Mouse (Mus musculus) heart, embryonic 16.5 days (tissue): Measurements from ENCODE around the gene Bach2. TPM values are rescaled to one million over a fixed set of nuclear protein-coding genes. Genes with fewer than 3 reads are reported as not detected.

Experiments used
- ATAC-seq: fragments of 200-750 bp; cut with Nextera tagmentation; replicated peaks from 2 replicates; pipeline ENCODE4 v1.8.0; 2017; ENCODE audit warnings: moderate number of reproducible peaks; ENCODE audit not compliant: insufficient read depth, low FRiP score; ENCODE audit errors: extremely low read depth
- H3K27ac ChIP-seq: fragments of 300-500 bp; sonication (generic); 2 replicates; pipeline ENCODE4 v1.5.1; 2014; ENCODE audit warnings: mild to moderate bottlenecking, low read length, control low read depth, moderate library complexity
- H3K27me3 ChIP-seq: fragments of 300-500 bp; sonication (generic); 2 replicates; pipeline ENCODE4 v1.6.1; 2014; ENCODE audit warnings: low read length, mixed read lengths; ENCODE audit not compliant: control insufficient read depth, insufficient read depth
- H3K36me3 ChIP-seq: fragments of 300-500 bp; sonication (generic); 2 replicates; pipeline ENCODE4 v1.6.1; 2014; ENCODE audit not compliant: control insufficient read depth, insufficient read depth
- H3K4me1 ChIP-seq: fragments of 300-500 bp; sonication (generic); 2 replicates; pipeline ENCODE4 v1.6.1; 2014; ENCODE audit warnings: low read length, mixed read lengths; ENCODE audit not compliant: control insufficient read depth, insufficient read depth
- H3K4me2 ChIP-seq: fragments of 300-500 bp; sonication (generic); 2 replicates; pipeline ENCODE4 v1.6.1; 2014; ENCODE audit warnings: low read depth, mild to moderate bottlenecking, control low read depth, low read length
- H3K4me3 ChIP-seq: fragments of 300-500 bp; sonication (generic); 2 replicates; pipeline ENCODE4 v1.5.1; 2014; ENCODE audit warnings: mild to moderate bottlenecking, control low read depth, low read length
- H3K9ac ChIP-seq: fragments of 300-500 bp; sonication (generic); 2 replicates; pipeline ENCODE4 v1.6.1; 2014; ENCODE audit warnings: low read length, control low read depth
- H3K9me3 ChIP-seq: fragments of 300-500 bp; sonication (generic); replicated peaks from 2 replicates; pipeline ENCODE4 v1.6.1; 2016; ENCODE audit warnings: low read length; ENCODE audit not compliant: control insufficient read depth
- WGBS: fragments of 180-500 bp; shearing (Covaris S2); extraction: QIAGEN DNeasy Blood & Tissue Kit; methylation state at CpG from one replicate; pipeline ENCODE4 v1.1.7; 2014; 5-methylcytosine and 5-hydroxymethylcytosine counted together
- polyA plus RNA-seq: library from polyadenylated mRNA; unstranded; fragments of >200 nt; fragmentation: Nextera tagmentation; extraction: Ambion mirVana; gene quantifications from 2 replicates; pipeline ENCODE4 v1.2.1, GENCODE M21; 2015

Bach2 gene
- polyA plus RNA-seq, 1 experiment from 2014 or later, result 5.0 TPM

- Histone ChIP-seq H3K9me3 (no peaks in the 10 kb centered on the region), H3K9ac (no peak overlapping the region), H3K27ac (no peak overlapping the region), H3K27me3 (peaks cover 4% of the 10 kb centered on the region), H3K4me2 (no peak overlapping the region), H3K4me3 (no peak overlapping the region), H3K36me3 (no peaks in the 10 kb centered on the region), H3K4me1 (no peaks in the 10 kb centered on the region)
- no peak for ATAC-seq
- WGBS, result 74% methylated on average over 4 of the region's 4 CpGs
These were observed 20.2 kb upstream of the Bach2 start for GRCm38 (mm10) chr4:32218371-32218770.

- no peaks in the 10 kb centered on the region for H3K9me3 ChIP-seq
- peaks cover 4% of the 10 kb centered on the region for H3K27me3 ChIP-seq
- H3K9ac ChIP-seq, result no peak overlapping the region
- WGBS, result 77% methylated on average over 10 of the region's 10 CpGs
- no peak overlapping the region for H3K4me2 ChIP-seq
- ATAC-seq, result no peak
- no peak overlapping the region for H3K4me3 ChIP-seq
- H3K36me3 ChIP-seq, result no peaks in the 10 kb centered on the region
- no peak overlapping the region for H3K27ac ChIP-seq
- no peaks in the 10 kb centered on the region for H3K4me1 ChIP-seq
These were observed 19.0 kb upstream of the Bach2 start for GRCm38 (mm10) chr4:32219428-32220128.

GRCm38 (mm10) chr4:32220129-32220491 lies 18.5 kb upstream of the Bach2 start:
- no peak overlapping the region for H3K27ac ChIP-seq

GRCm38 (mm10) chr4:32220961-32221360 lies 17.6 kb upstream of the Bach2 start:
- Histone ChIP-seq H3K27ac (no peak overlapping the region), H3K9me3 (no peaks in the 10 kb centered on the region), H3K9ac (no peak overlapping the region), H3K36me3 (no peaks in the 10 kb centered on the region), H3K27me3 (peaks cover 4% of the 10 kb centered on the region), H3K4me2 (no peak overlapping the region), H3K4me3 (no peak overlapping the region), H3K4me1 (no peaks in the 10 kb centered on the region)
- 65% methylated on average over 6 of the region's 6 CpGs for WGBS
- ATAC-seq, result no peak

More at GRCm38 (mm10) chr4:32220129-32220491, 18.5 kb upstream of the Bach2 start:
- H3K4me2 ChIP-seq, result no peak overlapping the region
- WGBS, result 84% methylated on average over 4 of the region's 4 CpGs
- H3K4me3 ChIP-seq, result no peak overlapping the region
- no peak for ATAC-seq
- H3K36me3 ChIP-seq, result no peaks in the 10 kb centered on the region
- no peaks in the 10 kb centered on the region for H3K4me1 ChIP-seq
- no peaks in the 10 kb centered on the region for H3K9me3 ChIP-seq
- no peak overlapping the region for H3K9ac ChIP-seq
- H3K27me3 ChIP-seq, result peaks cover 4% of the 10 kb centered on the region

- ATAC-seq, result no peak
- Histone ChIP-seq H3K27me3 (peaks cover 4% of the 10 kb centered on the region), H3K4me3 (no peak overlapping the region), H3K4me2 (no peak overlapping the region), H3K9ac (no peak overlapping the region), H3K9me3 (no peaks in the 10 kb centered on the region), H3K27ac (no peak overlapping the region), H3K4me1 (peaks cover 3% of the 10 kb centered on the region; the same call in 1 of the 2 replicates), H3K36me3 (no peaks in the 10 kb centered on the region)
These were observed 15.0 kb upstream of the Bach2 start for GRCm38 (mm10) chr4:32223563-32223962.

GRCm38 (mm10) chr4:32225191-32225590 lies 13.4 kb upstream of the Bach2 start:
- Histone ChIP-seq H3K4me3 (no peak overlapping the region), H3K4me2 (no peak overlapping the region), H3K9ac (no peak overlapping the region), H3K27me3 (peaks cover 4% of the 10 kb centered on the region), H3K4me1 (peaks cover 5% of the 10 kb centered on the region; the same call in 1 of the 2 replicates), H3K36me3 (no peaks in the 10 kb centered on the region), H3K9me3 (no peaks in the 10 kb centered on the region), H3K27ac (no peak overlapping the region)
- WGBS, result 96% methylated on average over 2 of the region's 2 CpGs
- ATAC-seq, result no peak

- Histone ChIP-seq H3K4me3 (no peak overlapping the region), H3K27ac (no peak overlapping the region)
These were observed 10.5 kb upstream of the Bach2 start for GRCm38 (mm10) chr4:32227970-32228557.

GRCm38 (mm10) chr4:32229266-32229665 lies 9.3 kb upstream of the Bach2 start:
- H3K27ac ChIP-seq, result no peak overlapping the region
- H3K4me1 ChIP-seq, result peaks cover 5% of the 10 kb centered on the region; the same call in 1 of the 2 replicates
- no peak overlapping the region for H3K4me2 ChIP-seq
- H3K9me3 ChIP-seq, result no peaks in the 10 kb centered on the region; the same call in 1 of the 2 replicates
- no peak overlapping the region for H3K4me3 ChIP-seq
- H3K36me3 ChIP-seq, result no peaks in the 10 kb centered on the region
- ATAC-seq, result no peak
- H3K27me3 ChIP-seq, result no peaks in the 10 kb centered on the region
- 78% methylated on average over 10 of the region's 10 CpGs for WGBS
- H3K9ac ChIP-seq, result no peak overlapping the region

More at GRCm38 (mm10) chr4:32227970-32228557, 10.5 kb upstream of the Bach2 start:
- ATAC-seq, result no peak
- 65% methylated on average over 8 of the region's 8 CpGs for WGBS
- no peaks in the 10 kb centered on the region; the same call in 1 of the 2 replicates for H3K9me3 ChIP-seq
- no peaks in the 10 kb centered on the region for H3K27me3 ChIP-seq
- no peaks in the 10 kb centered on the region for H3K36me3 ChIP-seq
- no peak overlapping the region for H3K4me2 ChIP-seq
- peaks cover 5% of the 10 kb centered on the region; the same call in 1 of the 2 replicates for H3K4me1 ChIP-seq
- H3K9ac ChIP-seq, result no peak overlapping the region

GRCm38 (mm10) chr4:32231258-32232055 lies 7.1 kb upstream of the Bach2 start:
- no peak overlapping the region for H3K4me3 ChIP-seq
- no peaks in the 10 kb centered on the region for H3K36me3 ChIP-seq
- 83% methylated on average over 11 of the region's 11 CpGs for WGBS
- no peak overlapping the region for H3K9ac ChIP-seq
- H3K27ac ChIP-seq, result no peak overlapping the region
- H3K4me1 ChIP-seq, result peaks cover 5% of the 10 kb centered on the region; the same call in 1 of the 2 replicates
- no peaks in the 10 kb centered on the region; the same call in 1 of the 2 replicates for H3K9me3 ChIP-seq
- no peak overlapping the region for H3K4me2 ChIP-seq
- no peaks in the 10 kb centered on the region; the same call in 1 of the 2 replicates for H3K27me3 ChIP-seq
- no peak for ATAC-seq
